Mouse (Mus musculus): ENCODE data around the gene Sec63. TPM values are rescaled to one million over a fixed set of nuclear protein-coding genes. Genes with fewer than 3 reads are reported as not detected.

The Sec63 gene
- polyA plus RNA-seq, 1 experiment from 2014 or later = 19.6 TPM

DNA sequence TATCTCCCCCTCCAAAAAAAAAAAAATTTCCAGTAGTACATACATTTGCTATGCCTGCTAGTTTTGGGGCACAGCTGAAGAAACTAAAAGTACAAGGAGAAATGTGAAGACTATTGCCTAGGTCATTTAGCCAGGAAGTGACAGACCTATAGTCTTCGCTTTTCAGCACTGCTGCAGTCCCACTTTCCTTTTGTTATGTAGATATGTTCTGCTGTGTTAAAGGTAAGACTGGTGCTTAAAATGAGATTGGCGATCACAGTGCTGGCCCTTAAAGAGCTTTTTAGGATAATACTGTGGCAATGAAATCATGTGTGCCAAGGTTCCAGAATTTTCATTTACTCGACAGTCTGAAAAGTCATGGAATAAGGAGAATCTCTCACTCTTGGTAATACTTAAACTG is 39.6 kb downstream of the Sec63 start:
- Histone ChIP-seq H3K4me2 (ENCODE audit: low read depth, low read length) (no peak overlapping the region), H3K4me3 (ENCODE audit: low read length) (no peak overlapping the region), H3K4me1 (replicated peaks; ENCODE audit: control insufficient read depth, insufficient read depth, low read length) (no peaks in the 10 kb centered on the region), H3K27me3 (ENCODE audit: control insufficient read depth, insufficient read depth, low read depth, low read length) (no peaks in the 10 kb centered on the region), H3K36me3 (ENCODE audit: control insufficient read depth, insufficient read depth, low read length) (peaks cover 21% of the 10 kb centered on the region), H3K9ac (ENCODE audit: low read length) (no peak overlapping the region), H3K9me3 (ENCODE audit: control insufficient read depth, low read length) (no peaks in the 10 kb centered on the region), H3K27ac (ENCODE audit: low read length) (no peak overlapping the region)
- no peak for ATAC-seq (ENCODE audit: low read depth)
- WGBS = 84% methylated on average over 3 of the region's 3 CpGs

DNA sequence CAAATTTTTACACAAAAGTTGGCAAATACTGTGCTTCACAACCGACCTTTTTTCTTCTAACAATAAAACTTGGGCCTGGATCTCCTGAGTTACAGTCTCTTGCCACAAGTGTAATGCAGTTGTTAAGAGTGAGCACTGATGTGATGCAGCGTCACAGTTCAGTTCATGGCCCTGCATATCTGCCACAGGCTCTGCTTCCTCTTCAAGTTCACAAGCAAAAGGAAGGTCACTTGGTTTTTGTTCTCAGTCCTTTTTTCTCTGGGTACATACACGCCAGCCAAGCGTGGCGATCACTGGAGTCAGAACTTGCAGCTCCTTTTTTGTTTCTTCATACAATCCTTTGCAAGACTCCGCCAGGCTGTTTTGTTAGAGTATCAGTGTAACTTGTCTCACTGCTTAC is 64.6 kb downstream of the Sec63 start:
- Histone ChIP-seq H3K27ac (ENCODE audit: low read length) (no peak overlapping the region), H3K4me2 (ENCODE audit: low read depth, low read length) (no peak overlapping the region), H3K9me3 (ENCODE audit: control insufficient read depth, low read length) (no peaks in the 10 kb centered on the region), H3K36me3 (ENCODE audit: control insufficient read depth, insufficient read depth, low read length) (peaks cover 34% of the 10 kb centered on the region), H3K27me3 (ENCODE audit: control insufficient read depth, insufficient read depth, low read depth, low read length) (no peaks in the 10 kb centered on the region), H3K4me3 (ENCODE audit: low read length) (no peak overlapping the region), H3K4me1 (replicated peaks; ENCODE audit: control insufficient read depth, insufficient read depth, low read length) (no peaks in the 10 kb centered on the region), H3K9ac (ENCODE audit: low read length) (no peak overlapping the region)
- 92% methylated on average over 6 of the region's 6 CpGs for WGBS
- ATAC-seq (ENCODE audit: low read depth) = no peak

DNA sequence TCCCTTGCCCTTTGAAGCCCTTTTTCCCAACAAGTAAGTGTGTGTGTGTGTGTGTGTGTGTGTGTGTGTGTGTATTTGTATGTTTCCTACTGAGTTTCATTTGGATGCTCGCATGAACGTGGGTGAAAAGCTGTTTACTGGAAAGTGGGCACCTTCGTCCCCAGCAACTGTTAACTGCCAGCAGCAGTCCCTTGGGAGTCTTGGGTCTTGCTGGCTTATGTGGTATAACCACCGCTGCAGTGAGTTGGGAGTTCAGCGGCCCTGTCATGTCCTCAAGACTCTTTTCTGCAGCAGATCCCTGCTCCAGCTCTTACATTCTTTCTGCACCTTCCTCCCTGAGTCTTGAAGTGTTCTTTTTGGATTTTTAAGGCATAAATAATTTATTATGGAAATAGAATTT is 65.9 kb downstream of the Sec63 start:
- Histone ChIP-seq H3K9ac (ENCODE audit: low read length) (no peak overlapping the region), H3K4me3 (ENCODE audit: low read length) (no peak overlapping the region), H3K27ac (ENCODE audit: low read length) (no peak overlapping the region), H3K4me1 (replicated peaks; ENCODE audit: control insufficient read depth, insufficient read depth, low read length) (no peaks in the 10 kb centered on the region), H3K27me3 (ENCODE audit: control insufficient read depth, insufficient read depth, low read depth, low read length) (no peaks in the 10 kb centered on the region), H3K9me3 (ENCODE audit: control insufficient read depth, low read length) (no peaks in the 10 kb centered on the region), H3K4me2 (ENCODE audit: low read depth, low read length) (no peak overlapping the region), H3K36me3 (ENCODE audit: control insufficient read depth, insufficient read depth, low read length) (peaks cover 35% of the 10 kb centered on the region)
- ATAC-seq (ENCODE audit: low read depth) = no peak
- WGBS = 85% methylated on average over 5 of the region's 5 CpGs

DNA sequence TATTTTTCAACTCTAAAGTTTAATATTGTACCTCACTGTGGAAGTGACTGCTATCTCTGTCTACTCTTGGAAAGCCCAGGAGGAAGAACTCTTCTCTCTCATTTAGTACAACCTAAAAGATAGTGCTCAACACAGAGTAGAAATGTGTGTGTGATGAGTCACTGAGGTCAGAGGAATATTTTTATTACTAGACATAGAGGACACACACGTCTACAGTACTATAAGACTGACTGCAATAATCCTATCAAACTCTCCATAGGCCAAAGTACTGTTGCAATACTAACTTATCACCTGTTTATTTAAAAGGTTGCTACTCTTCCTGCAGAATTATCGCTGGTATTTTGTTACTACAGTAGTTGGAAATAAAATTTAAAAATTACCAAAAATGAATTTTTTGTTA is 68.7 kb downstream of the Sec63 start:
- WGBS = 76% methylated on average over 2 of the region's 2 CpGs
- H3K4me1 ChIP-seq (replicated peaks; ENCODE audit: control insufficient read depth, insufficient read depth, low read length) = 0 out of 2 replicates have a peak, but pooled peaks cover 3% of the 10 kb centered on the region
- H3K27me3 ChIP-seq (ENCODE audit: control insufficient read depth, insufficient read depth, low read depth, low read length) = no peaks in the 10 kb centered on the region
- H3K9me3 ChIP-seq (ENCODE audit: control insufficient read depth, low read length) = no peaks in the 10 kb centered on the region
- peaks cover 20% of the 10 kb centered on the region for H3K36me3 ChIP-seq (ENCODE audit: control insufficient read depth, insufficient read depth, low read length)
- no peak overlapping the region for H3K9ac ChIP-seq (ENCODE audit: low read length)
- no peak overlapping the region for H3K4me2 ChIP-seq (ENCODE audit: low read depth, low read length)
- H3K27ac ChIP-seq (ENCODE audit: low read length) = no peak overlapping the region
- no peak for ATAC-seq (ENCODE audit: low read depth)
- H3K4me3 ChIP-seq (ENCODE audit: low read length) = no peak overlapping the region

DNA sequence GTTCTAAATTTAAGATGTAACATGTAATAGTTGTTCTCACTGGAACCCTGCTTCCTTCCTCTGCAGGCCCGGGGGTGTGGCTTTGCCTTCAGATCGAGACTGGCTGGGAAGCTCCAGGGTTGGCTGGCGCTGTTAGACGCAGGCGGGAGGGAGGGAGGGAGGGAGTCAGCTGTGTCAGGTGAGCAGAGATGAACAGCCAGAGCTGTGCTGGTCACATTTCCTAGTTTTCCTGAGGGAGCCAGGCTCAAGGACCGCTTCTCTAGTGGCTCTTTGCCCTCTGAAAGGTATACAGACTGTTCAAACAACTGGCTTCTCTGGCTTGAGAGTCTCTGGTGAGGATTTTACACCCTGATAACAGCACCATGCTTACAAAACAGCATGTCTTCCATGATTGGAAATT is 69.1 kb downstream of the Sec63 start:
- Histone ChIP-seq H3K4me3 (ENCODE audit: low read length) (no peak overlapping the region), H3K4me2 (ENCODE audit: low read depth, low read length) (no peak overlapping the region), H3K9me3 (ENCODE audit: control insufficient read depth, low read length) (no peaks in the 10 kb centered on the region), H3K27me3 (ENCODE audit: control insufficient read depth, insufficient read depth, low read depth, low read length) (no peaks in the 10 kb centered on the region), H3K36me3 (ENCODE audit: control insufficient read depth, insufficient read depth, low read length) (peaks cover 19% of the 10 kb centered on the region), H3K27ac (ENCODE audit: low read length) (no peak overlapping the region), H3K9ac (ENCODE audit: low read length) (no peak overlapping the region), H3K4me1 (replicated peaks; ENCODE audit: control insufficient read depth, insufficient read depth, low read length) (0 out of 2 replicates have a peak, but pooled peaks cover 3% of the 10 kb centered on the region)
- WGBS = 64% methylated on average over 6 of the region's 6 CpGs
- ATAC-seq (ENCODE audit: low read depth) = peak; percentile 92

DNA sequence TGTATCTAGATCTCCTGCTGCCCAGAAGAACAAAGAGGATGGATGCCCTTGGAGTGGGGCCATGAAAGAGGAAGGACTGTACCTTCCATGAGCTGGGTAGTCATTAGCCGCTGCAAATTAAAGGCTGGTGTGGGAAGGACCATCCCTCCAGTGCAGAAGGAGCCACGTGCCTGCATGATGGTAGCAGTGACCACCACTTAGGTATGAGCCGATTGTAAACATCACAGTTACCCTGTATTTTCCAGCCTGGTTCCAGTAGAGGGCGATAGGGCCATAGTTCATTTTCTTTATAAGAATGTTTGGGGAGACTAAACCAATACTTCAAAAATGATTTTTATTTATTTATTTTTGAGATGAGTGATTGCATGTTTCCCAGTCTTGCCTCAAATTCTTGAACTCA is 71.4 kb downstream of the Sec63 start:
- no peak for ATAC-seq (ENCODE audit: low read depth)
- Histone ChIP-seq H3K9me3 (ENCODE audit: control insufficient read depth, low read length) (no peaks in the 10 kb centered on the region), H3K27ac (ENCODE audit: low read length) (no peak overlapping the region), H3K4me2 (ENCODE audit: low read depth, low read length) (no peak overlapping the region), H3K27me3 (ENCODE audit: control insufficient read depth, insufficient read depth, low read depth, low read length) (no peaks in the 10 kb centered on the region), H3K36me3 (ENCODE audit: control insufficient read depth, insufficient read depth, low read length) (peaks cover 19% of the 10 kb centered on the region), H3K4me1 (replicated peaks; ENCODE audit: control insufficient read depth, insufficient read depth, low read length) (0 out of 2 replicates have a peak, but pooled peaks cover 3% of the 10 kb centered on the region), H3K9ac (ENCODE audit: low read length) (no peak overlapping the region), H3K4me3 (ENCODE audit: low read length) (no peak overlapping the region)
- WGBS = 57% methylated on average over 4 of the region's 4 CpGs

DNA sequence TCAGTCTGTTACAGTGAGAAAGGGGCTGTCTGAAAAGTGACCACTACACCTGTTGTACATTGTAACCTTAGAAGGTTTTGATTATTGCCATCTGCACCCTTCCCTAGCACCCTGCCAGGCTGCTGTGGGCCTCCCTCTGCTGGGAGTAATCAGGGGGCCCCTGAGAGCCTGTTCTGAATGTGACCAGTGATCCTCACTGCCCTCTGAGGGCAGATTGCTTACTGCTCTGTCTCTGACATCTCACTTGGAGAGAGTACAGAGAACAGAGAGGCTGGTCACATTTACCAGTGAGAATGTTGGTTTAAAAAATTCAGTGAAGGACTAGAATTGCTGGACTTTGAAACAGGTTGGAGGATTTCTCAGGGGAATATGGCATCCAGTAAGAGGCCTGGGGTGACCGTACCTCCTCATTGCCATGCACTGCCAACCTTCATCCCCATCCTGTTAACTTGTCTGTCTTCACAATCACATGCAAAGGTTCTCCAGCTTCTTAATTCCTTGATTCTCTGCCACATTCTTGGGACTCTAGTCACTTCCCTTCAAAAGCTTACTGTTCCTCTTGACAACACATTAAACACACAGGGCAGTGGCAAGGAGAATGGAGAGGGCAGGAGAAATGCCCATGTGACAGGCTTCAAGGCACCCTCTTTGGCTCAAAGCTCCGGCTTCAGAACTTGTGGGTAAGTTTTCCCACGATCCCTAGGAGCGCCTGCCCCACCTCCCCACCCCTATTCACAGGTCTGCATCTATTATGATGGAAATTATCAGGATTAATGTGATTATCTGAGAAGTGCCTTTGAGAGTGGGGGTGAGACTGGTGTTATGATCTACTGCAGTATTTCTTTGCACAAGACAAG is 72.8 kb downstream of the Sec63 start:
- whole genome bisulfite sequencing = 71% methylated on average over 4 of the region's 4 CpGs
- Histone ChIP-seq H3K9me3 (ENCODE audit: control insufficient read depth, low read length) (peaks cover 3% of the 10 kb centered on the region; the same call in 1 of the 2 replicates), H3K27me3 (ENCODE audit: control insufficient read depth, insufficient read depth, low read depth, low read length) (no peaks in the 10 kb centered on the region), H3K27ac (ENCODE audit: low read length) (peak overlapping the region; percentile 3; the same call in 1 of the 2 replicates), H3K9ac (ENCODE audit: low read length) (no peak overlapping the region), H3K36me3 (ENCODE audit: control insufficient read depth, insufficient read depth, low read length) (peaks cover 11% of the 10 kb centered on the region), H3K4me3 (ENCODE audit: low read length) (no peak overlapping the region), H3K4me1 (replicated peaks; ENCODE audit: control insufficient read depth, insufficient read depth, low read length) (0 out of 2 replicates have a peak, but pooled peaks cover 3% of the 10 kb centered on the region), H3K4me2 (ENCODE audit: low read depth, low read length) (no peak overlapping the region)
- peak; percentile 60 for ATAC-seq (ENCODE audit: low read depth)

DNA sequence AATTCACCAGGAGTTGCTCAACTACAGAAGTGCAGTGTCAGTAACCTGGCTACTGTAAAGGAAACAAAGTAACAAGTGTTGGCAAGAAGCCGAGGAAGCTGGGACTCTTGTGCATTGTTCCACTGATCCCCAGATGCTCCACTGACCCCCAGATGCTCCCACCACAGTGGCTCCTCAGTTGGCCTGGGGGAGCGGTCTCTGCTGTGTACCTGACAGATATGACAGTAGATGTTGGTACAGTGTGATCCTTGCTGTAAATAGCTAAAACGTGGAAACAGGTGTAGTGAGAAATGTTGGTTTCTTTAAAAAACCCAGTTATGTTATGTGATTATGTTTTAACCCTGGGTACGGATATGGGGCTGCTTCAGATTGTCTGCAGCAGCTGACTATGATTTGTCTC is 76.8 kb downstream of the Sec63 start:
- H3K4me2 ChIP-seq (ENCODE audit: low read depth, low read length) = no peak overlapping the region
- H3K36me3 ChIP-seq (ENCODE audit: control insufficient read depth, insufficient read depth, low read length) = peaks cover 4% of the 10 kb centered on the region
- H3K4me3 ChIP-seq (ENCODE audit: low read length) = no peak overlapping the region
- H3K9ac ChIP-seq (ENCODE audit: low read length) = no peak overlapping the region
- no peak for ATAC-seq (ENCODE audit: low read depth)
- WGBS = 88% methylated on average over 4 of the region's 4 CpGs
- peaks cover 3% of the 10 kb centered on the region; the same call in 1 of the 2 replicates for H3K9me3 ChIP-seq (ENCODE audit: control insufficient read depth, low read length)
- 0 out of 2 replicates have a peak, but pooled peaks cover 3% of the 10 kb centered on the region for H3K4me1 ChIP-seq (replicated peaks; ENCODE audit: control insufficient read depth, insufficient read depth, low read length)
- no peak overlapping the region for H3K27ac ChIP-seq (ENCODE audit: low read length)
- no peaks in the 10 kb centered on the region for H3K27me3 ChIP-seq (ENCODE audit: control insufficient read depth, insufficient read depth, low read depth, low read length)

DNA sequence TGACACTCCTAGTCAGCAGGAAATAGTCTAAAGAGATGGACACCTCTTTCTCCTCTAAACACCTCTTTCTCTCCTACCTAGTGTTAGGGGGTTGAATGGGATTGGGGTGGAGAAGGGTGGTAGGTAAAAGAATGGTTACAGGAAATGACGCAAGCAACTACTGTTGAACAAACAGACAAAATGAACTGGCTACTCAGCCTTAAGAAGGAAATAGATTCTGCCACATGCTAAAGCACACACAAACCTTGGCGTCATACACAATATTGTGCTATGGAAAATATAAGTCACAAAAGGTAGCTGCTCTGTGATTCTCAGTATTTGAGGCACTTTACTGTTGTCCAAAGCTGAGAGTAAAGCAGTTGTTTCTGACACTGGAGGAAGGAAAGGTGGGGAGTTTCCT is 77.4 kb downstream of the Sec63 start:
- 0 out of 2 replicates have a peak, but pooled peaks cover 3% of the 10 kb centered on the region for H3K4me1 ChIP-seq (replicated peaks; ENCODE audit: control insufficient read depth, insufficient read depth, low read length)
- H3K36me3 ChIP-seq (ENCODE audit: control insufficient read depth, insufficient read depth, low read length) = peaks cover 4% of the 10 kb centered on the region
- peaks cover 3% of the 10 kb centered on the region; the same call in 1 of the 2 replicates for H3K9me3 ChIP-seq (ENCODE audit: control insufficient read depth, low read length)
- no peak for ATAC-seq (ENCODE audit: low read depth)
- 93% methylated on average over 2 of the region's 2 CpGs for WGBS
- no peaks in the 10 kb centered on the region for H3K27me3 ChIP-seq (ENCODE audit: control insufficient read depth, insufficient read depth, low read depth, low read length)
- H3K4me2 ChIP-seq (ENCODE audit: low read depth, low read length) = no peak overlapping the region
- H3K27ac ChIP-seq (ENCODE audit: low read length) = no peak overlapping the region
- no peak overlapping the region for H3K9ac ChIP-seq (ENCODE audit: low read length)
- H3K4me3 ChIP-seq (ENCODE audit: low read length) = no peak overlapping the region

Data from lung, embryonic 16.5 days (tissue).